Mouse (Mus musculus): ENCODE results near the gene Zfp184. TPM values are rescaled to one million over a fixed set of nuclear protein-coding genes. Genes with fewer than 3 reads are reported as not detected.

Zfp184 gene
- polyA plus RNA-seq, 1 experiment from 2014 or later, result 1.6 TPM

- ATAC-seq (ENCODE audit: low FRiP score, low TSS enrichment) (no peak), DNase-seq (ENCODE audit: low spot score) (no peak)
- Histone ChIP-seq H3K27me3 (ENCODE audit: control insufficient read depth, insufficient read depth, low read length) (no peaks in the 10 kb centered on the region), H3K4me1 (replicated peaks; ENCODE audit: control insufficient read depth, insufficient read depth) (no peaks in the 10 kb centered on the region), H3K36me3 (ENCODE audit: control insufficient read depth, insufficient read depth, low read length) (no peaks in the 10 kb centered on the region), H3K4me2 (replicated peaks; ENCODE audit: low read depth) (no peak overlapping the region), H3K4me3 (ENCODE audit: low read depth, low read length) (no peak overlapping the region), H3K9me3 (ENCODE audit: control insufficient read depth, low read length) (no peaks in the 10 kb centered on the region), H3K9ac (ENCODE audit: low read length) (no peak overlapping the region), H3K27ac (replicated peaks) (no peak overlapping the region)
- TF ChIP-seq EP300 (optimal IDR thresholded peaks at IDR 0.05), result no peak
- no peak for TF ChIP-seq CTCF (IDR thresholded peaks at IDR 0.05; ENCODE audit: low read depth)
- WGBS, result 34% methylated on average over 10 of the region's 10 CpGs
Measured at GRCm38 (mm10) chr13:21930981-21931380, 13.9 kb upstream of the Zfp184 start.

- no peak overlapping the region for H3K4me2 ChIP-seq (replicated peaks; ENCODE audit: low read depth)
- no peak for DNase-seq (ENCODE audit: low spot score)
- ATAC-seq (ENCODE audit: low FRiP score, low TSS enrichment), result no peak
- H3K36me3 ChIP-seq (ENCODE audit: control insufficient read depth, insufficient read depth, low read length), result no peaks in the 10 kb centered on the region
- no peaks in the 10 kb centered on the region for H3K4me1 ChIP-seq (replicated peaks; ENCODE audit: control insufficient read depth, insufficient read depth)
- H3K9ac ChIP-seq (ENCODE audit: low read length), result no peak overlapping the region
- no peak for TF ChIP-seq EP300 (optimal IDR thresholded peaks at IDR 0.05)
- TF ChIP-seq CTCF (IDR thresholded peaks at IDR 0.05; ENCODE audit: low read depth), result no peak
- no peak overlapping the region for H3K27ac ChIP-seq (replicated peaks)
- no peak overlapping the region for H3K4me3 ChIP-seq (ENCODE audit: low read depth, low read length)
- WGBS, result 74% methylated on average over 6 of the region's 6 CpGs
- no peaks in the 10 kb centered on the region for H3K27me3 ChIP-seq (ENCODE audit: control insufficient read depth, insufficient read depth, low read length)
- H3K9me3 ChIP-seq (ENCODE audit: control insufficient read depth, low read length), result no peaks in the 10 kb centered on the region
Measured at GRCm38 (mm10) chr13:21931740-21932139, 13.2 kb upstream of the Zfp184 start.

GRCm38 (mm10) chr13:21933626-21934548 lies 11.0 kb upstream of the Zfp184 start:
- TF ChIP-seq CTCF (IDR thresholded peaks at IDR 0.05; ENCODE audit: low read depth), result no peak
- Histone ChIP-seq H3K9ac (ENCODE audit: low read length) (no peak overlapping the region), H3K4me2 (replicated peaks; ENCODE audit: low read depth) (peak overlapping the region; percentile 24; the same call in 1 of the 2 replicates), H3K4me1 (replicated peaks; ENCODE audit: control insufficient read depth, insufficient read depth) (no peaks in the 10 kb centered on the region), H3K27me3 (ENCODE audit: control insufficient read depth, insufficient read depth, low read length) (no peaks in the 10 kb centered on the region), H3K9me3 (ENCODE audit: control insufficient read depth, low read length) (no peaks in the 10 kb centered on the region), H3K36me3 (ENCODE audit: control insufficient read depth, insufficient read depth, low read length) (no peaks in the 10 kb centered on the region), H3K27ac (replicated peaks) (no peak overlapping the region), H3K4me3 (ENCODE audit: low read depth, low read length) (no peak overlapping the region; the same call in 1 of the 2 replicates)
- no peak for DNase-seq (ENCODE audit: low spot score)
- no peak for ATAC-seq (ENCODE audit: low FRiP score, low TSS enrichment)
- 30% methylated on average over 28 of the region's 28 CpGs for WGBS

- no peak overlapping the region for H3K4me3 ChIP-seq (ENCODE audit: low read depth, low read length)
- DNase-seq (ENCODE audit: low spot score), result peak; percentile 68
- no peak overlapping the region for H3K4me2 ChIP-seq (replicated peaks; ENCODE audit: low read depth)
- ATAC-seq (ENCODE audit: low FRiP score, low TSS enrichment), result no peak
- no peaks in the 10 kb centered on the region for H3K36me3 ChIP-seq (ENCODE audit: control insufficient read depth, insufficient read depth, low read length)
- no peak for TF ChIP-seq CTCF (IDR thresholded peaks at IDR 0.05; ENCODE audit: low read depth)
- H3K9ac ChIP-seq (ENCODE audit: low read length), result no peak overlapping the region
- no peaks in the 10 kb centered on the region for H3K9me3 ChIP-seq (ENCODE audit: control insufficient read depth, low read length)
- no peaks in the 10 kb centered on the region for H3K27me3 ChIP-seq (ENCODE audit: control insufficient read depth, insufficient read depth, low read length)
- no peaks in the 10 kb centered on the region for H3K4me1 ChIP-seq (replicated peaks; ENCODE audit: control insufficient read depth, insufficient read depth)
- 17% methylated on average over 17 of the region's 17 CpGs for WGBS
- H3K27ac ChIP-seq (replicated peaks), result no peak overlapping the region
Measured at GRCm38 (mm10) chr13:21934982-21935791, 9.7 kb upstream of the Zfp184 start.

- H3K9me3 ChIP-seq (ENCODE audit: control insufficient read depth, low read length), result no peaks in the 10 kb centered on the region
- no peaks in the 10 kb centered on the region for H3K27me3 ChIP-seq (ENCODE audit: control insufficient read depth, insufficient read depth, low read length)
- ATAC-seq (ENCODE audit: low FRiP score, low TSS enrichment) (no peak), DNase-seq (ENCODE audit: low spot score) (no peak)
- peak overlapping the region; percentile 31; the same call in 1 of the 2 replicates for H3K4me2 ChIP-seq (replicated peaks; ENCODE audit: low read depth)
- 15% methylated on average over 7 of the region's 7 CpGs for WGBS
- TF ChIP-seq CTCF (IDR thresholded peaks at IDR 0.05; ENCODE audit: low read depth) (no peak), EP300 (optimal IDR thresholded peaks at IDR 0.05) (no peak)
- H3K9ac ChIP-seq (ENCODE audit: low read length), result no peak overlapping the region
- no peaks in the 10 kb centered on the region for H3K36me3 ChIP-seq (ENCODE audit: control insufficient read depth, insufficient read depth, low read length)
- H3K4me3 ChIP-seq (ENCODE audit: low read depth, low read length), result no peak overlapping the region
- no peaks in the 10 kb centered on the region for H3K4me1 ChIP-seq (replicated peaks; ENCODE audit: control insufficient read depth, insufficient read depth)
- no peak overlapping the region for H3K27ac ChIP-seq (replicated peaks)
Measured at GRCm38 (mm10) chr13:21935833-21936232, 9.1 kb upstream of the Zfp184 start.

Measured in stomach, postnatal 0 days (tissue).